Mouse (Mus musculus): Measurements from ENCODE around the gene Ly86.
A peak's percentile ranks its signal among the peaks of the same experiment; 100 is the strongest.

Ly86 gene

GRCm38 (mm10) chr13:37459957-37460930 lies 115.2 kb downstream of the Ly86 start:
- DNase-seq = peak; percentile 81 to 88

- DNase-seq = no peak
Measured at GRCm38 (mm10) chr13:37462049-37462702, 117.2 kb downstream of the Ly86 start.

- DNase-seq = no peak
Measured at GRCm38 (mm10) chr13:37465710-37466109, 120.7 kb downstream of the Ly86 start.

- peak; percentile 79 to 85 for DNase-seq
Measured at GRCm38 (mm10) chr13:37467795-37468194, 122.8 kb downstream of the Ly86 start.

Data from kidney, postnatal 4 days (tissue).